Mouse (Mus musculus) midbrain, embryonic 16.5 days (tissue): ENCODE results near the gene Cphx2. TPM values are rescaled to one million over a fixed set of nuclear protein-coding genes. Genes with fewer than 3 reads are reported as not detected.
"Not testable (repeated sequence)": the region's sequence is repeated elsewhere in the genome, so short reads cannot be mapped to it uniquely, and the experiment has no call there.

Experiments used
- ATAC-seq: fragments of 200-750 bp; cut with Nextera tagmentation; 2 replicates; pipeline ENCODE4 v1.8.0; 2017; ENCODE audit warnings: moderate TSS enrichment
- H3K27ac ChIP-seq: fragments of 300-500 bp; sonication (generic); 2 replicates; pipeline ENCODE4 v1.5.1; 2014; ENCODE audit warnings: mild to moderate bottlenecking, low read length, mixed read lengths
- H3K27me3 ChIP-seq: fragments of 300-500 bp; sonication (generic); 2 replicates; pipeline ENCODE4 v1.6.1; 2014; ENCODE audit warnings: low read depth, low read length, mixed read lengths; ENCODE audit not compliant: control insufficient read depth, insufficient read depth
- H3K36me3 ChIP-seq: fragments of 300-500 bp; sonication (generic); 2 replicates; pipeline ENCODE4 v1.6.1; 2014; ENCODE audit warnings: mild to moderate bottlenecking, low read length, moderate library complexity, mixed read lengths; ENCODE audit not compliant: control insufficient read depth, insufficient read depth
- H3K4me1 ChIP-seq: fragments of 300-500 bp; sonication (generic); 2 replicates; pipeline ENCODE4 v1.6.1; 2014; ENCODE audit warnings: mild to moderate bottlenecking, low read length, mixed read lengths; ENCODE audit not compliant: control insufficient read depth, insufficient read depth
- H3K4me2 ChIP-seq: fragments of 300-500 bp; sonication (generic); 2 replicates; pipeline ENCODE4 v1.6.1; 2014; ENCODE audit warnings: mild to moderate bottlenecking, low read length, mixed read lengths
- H3K4me3 ChIP-seq: fragments of 300-500 bp; sonication (generic); 2 replicates; pipeline ENCODE4 v1.5.1; 2014; ENCODE audit warnings: low read depth, mild to moderate bottlenecking, low read length, moderate library complexity, mixed read lengths
- H3K9ac ChIP-seq: fragments of 300-500 bp; sonication (generic); 2 replicates; pipeline ENCODE4 v1.6.1; 2014; ENCODE audit warnings: low read depth, low read length, mixed read lengths
- H3K9me3 ChIP-seq: fragments of 300-500 bp; sonication (generic); replicated peaks from 2 replicates; pipeline ENCODE4 v1.6.1; 2014; ENCODE audit warnings: mild to moderate bottlenecking, low read length, mixed read lengths; ENCODE audit not compliant: control insufficient read depth, poor library complexity, severe bottlenecking
- WGBS: fragments of 180-500 bp; shearing (Covaris S2); extraction: QIAGEN DNeasy Blood & Tissue Kit; methylation state at CpG from one replicate; pipeline ENCODE4 v1.1.7; 2014; 5-methylcytosine and 5-hydroxymethylcytosine counted together
- polyA plus RNA-seq: library from polyadenylated mRNA; unstranded; fragments of >200 nt; fragmentation: Nextera tagmentation; extraction: Ambion mirVana; gene quantifications from 2 replicates; pipeline ENCODE4 v1.2.1, GENCODE M21; 2015

The Cphx2 gene
- polyA plus RNA-seq, result not detected in 2 replicates

DNA sequence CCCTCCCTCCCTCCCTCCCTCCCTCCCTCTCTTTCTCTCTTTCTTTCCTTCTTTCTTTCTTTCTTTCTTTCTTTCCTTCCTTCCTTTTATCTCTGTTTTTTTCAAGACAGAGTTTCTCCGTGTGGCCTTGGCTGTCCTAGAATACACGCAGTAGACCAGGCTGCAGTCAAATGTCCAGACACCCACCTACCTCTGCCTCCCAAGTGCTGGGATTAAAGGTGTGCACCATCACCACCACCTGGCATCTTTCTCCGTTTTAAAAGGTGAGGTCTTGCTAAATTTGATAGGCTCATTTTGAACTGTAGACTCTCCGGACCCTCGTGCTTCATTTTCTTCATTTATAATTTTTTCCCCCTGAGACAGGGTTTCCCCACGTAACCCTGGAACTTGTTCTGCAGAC lies at the start of gene Cphx2:
Gene Cphx2, plus strand, starts transcription at position 301 of the 400 bp plus-strand sequence.
- not testable (repeated sequence) for H3K9ac ChIP-seq, H3K27me3 ChIP-seq, H3K27ac ChIP-seq, H3K4me3 ChIP-seq, ATAC-seq, H3K36me3 ChIP-seq, H3K4me1 ChIP-seq, H3K9me3 ChIP-seq, H3K4me2 ChIP-seq
- WGBS, result no CpG with 5 or more reads among the region's 6 CpGs

DNA sequence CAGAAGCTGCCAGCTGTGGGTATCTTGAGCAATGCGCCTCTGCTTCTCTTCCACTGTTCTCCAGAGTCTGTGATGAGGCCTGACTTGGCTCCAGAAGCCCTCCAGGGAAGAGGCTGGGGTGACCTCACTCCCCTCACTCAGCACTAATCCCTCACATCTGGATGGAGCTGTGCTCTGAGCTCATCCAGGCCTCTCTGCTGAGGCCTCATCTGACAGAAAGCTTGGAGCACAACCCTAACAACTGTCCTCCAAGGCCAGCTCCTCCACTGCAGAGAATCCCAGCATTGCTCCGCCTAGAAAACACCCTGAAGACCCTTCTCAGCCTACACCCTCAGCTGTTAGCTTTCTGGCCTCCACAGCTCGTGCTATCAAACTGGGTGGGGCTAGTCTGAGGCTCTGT lies 47.0 kb upstream of the Cphx2 start:
- H3K4me1 ChIP-seq, H3K4me3 ChIP-seq, H3K27me3 ChIP-seq, ATAC-seq, H3K27ac ChIP-seq, H3K4me2 ChIP-seq, H3K9me3 ChIP-seq, H3K36me3 ChIP-seq, H3K9ac ChIP-seq: not testable (repeated sequence)
- WGBS, result no CpG with 5 or more reads among the region's 3 CpGs

DNA sequence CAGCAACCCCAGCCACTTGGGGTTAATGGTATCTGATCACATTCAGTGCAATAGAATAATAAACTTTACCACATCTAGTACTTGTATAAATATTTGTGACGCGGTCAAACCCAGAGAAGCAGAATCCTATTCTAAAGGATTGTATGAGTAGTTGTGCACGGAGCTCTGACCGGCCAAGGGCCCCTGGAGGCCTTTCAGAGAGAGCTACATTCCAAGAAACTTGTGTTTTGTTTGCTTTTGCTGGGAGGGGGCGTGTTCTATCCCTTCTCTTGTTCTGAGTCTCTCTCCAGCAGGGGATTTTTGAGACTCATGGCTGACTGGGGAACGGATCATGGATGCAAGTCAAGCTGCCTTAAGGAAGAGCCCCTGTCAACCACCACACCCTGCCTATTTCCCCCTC lies 45.9 kb upstream of the Cphx2 start:
- not testable (repeated sequence) for H3K36me3 ChIP-seq, ATAC-seq, H3K4me2 ChIP-seq, H3K27me3 ChIP-seq, H3K9ac ChIP-seq, H3K4me3 ChIP-seq, H3K27ac ChIP-seq, H3K9me3 ChIP-seq, H3K4me1 ChIP-seq
- no CpG with 5 or more reads among the region's 6 CpGs for WGBS

DNA sequence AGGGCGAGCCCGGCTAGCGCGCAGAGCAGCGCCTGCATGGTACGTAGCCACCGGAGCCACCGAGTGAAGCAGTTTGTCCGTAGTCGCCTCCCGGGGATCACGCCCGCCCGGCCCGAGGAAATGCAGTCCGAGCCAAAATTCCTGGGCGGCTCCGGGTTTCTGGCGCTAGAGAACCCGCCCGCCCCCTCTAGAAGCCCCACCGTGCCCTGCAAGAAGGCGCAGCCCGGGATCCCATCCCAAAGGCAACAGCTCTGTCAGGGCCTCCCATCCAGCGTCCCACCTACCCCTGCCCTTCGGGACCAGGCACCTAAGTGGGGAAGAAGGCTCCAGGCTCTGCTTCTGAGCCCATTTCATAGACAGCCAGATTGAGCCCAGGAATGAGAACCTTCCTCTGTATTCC lies 38.7 kb upstream of the Cphx2 start, which contains the start of gene Gm9780:
Gene Gm9780, minus strand, starts transcription at position 101 of the 400 bp plus-strand sequence.
- not testable (repeated sequence) for H3K4me2 ChIP-seq, H3K36me3 ChIP-seq, H3K9ac ChIP-seq, H3K4me1 ChIP-seq, H3K9me3 ChIP-seq, H3K27ac ChIP-seq, ATAC-seq, H3K27me3 ChIP-seq, H3K4me3 ChIP-seq
- no CpG with 5 or more reads among the region's 26 CpGs for WGBS

DNA sequence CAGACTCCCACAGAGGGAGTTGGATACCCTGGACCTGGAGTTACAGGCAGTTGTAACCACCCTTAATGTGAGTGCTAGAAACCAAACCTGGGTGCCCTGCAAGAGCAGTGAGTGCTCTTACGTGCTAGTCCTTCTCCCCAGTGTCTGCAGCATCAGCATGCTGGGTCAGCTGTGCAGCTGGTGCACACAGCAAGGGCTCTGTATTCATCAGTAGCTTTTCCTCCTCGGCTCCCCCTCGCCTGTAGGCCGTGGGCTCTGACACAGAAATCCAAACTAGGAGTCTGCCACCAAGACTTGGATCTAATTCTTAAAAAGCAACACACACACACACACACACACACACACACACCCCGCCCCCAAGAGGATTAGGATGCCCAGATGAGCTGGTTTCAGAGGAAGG lies 36.3 kb upstream of the Cphx2 start:
- H3K4me1 ChIP-seq, H3K27me3 ChIP-seq, H3K27ac ChIP-seq, H3K9me3 ChIP-seq, H3K4me3 ChIP-seq, H3K4me2 ChIP-seq, ATAC-seq, H3K36me3 ChIP-seq, H3K9ac ChIP-seq: not testable (repeated sequence)
- no CpG with 5 or more reads among the region's 5 CpGs for WGBS

DNA sequence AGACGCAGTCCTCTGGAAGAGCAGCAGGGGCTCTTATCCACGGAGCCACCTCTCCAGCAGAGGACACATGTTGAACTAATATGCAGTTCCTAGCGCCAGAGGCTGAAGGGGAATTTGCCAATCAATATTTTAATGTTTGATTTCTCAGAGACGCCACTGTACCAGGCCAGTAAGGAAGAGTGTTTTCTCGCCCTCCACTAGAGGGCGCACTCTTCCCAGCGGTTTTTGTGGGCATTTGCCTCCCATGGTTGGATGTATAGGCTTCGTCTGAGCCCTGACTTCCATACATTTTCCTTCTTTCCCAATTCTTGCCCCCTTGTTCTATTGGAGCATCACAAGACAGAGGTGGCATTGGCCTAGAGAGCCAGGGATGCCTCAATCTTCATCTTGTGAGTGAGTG lies 34.3 kb upstream of the Cphx2 start:
- not testable (repeated sequence) for H3K4me1 ChIP-seq, H3K36me3 ChIP-seq, H3K9me3 ChIP-seq, H3K27me3 ChIP-seq, ATAC-seq, H3K4me3 ChIP-seq, H3K4me2 ChIP-seq, H3K27ac ChIP-seq, H3K9ac ChIP-seq
- no CpG with 5 or more reads among the region's 8 CpGs for WGBS

DNA sequence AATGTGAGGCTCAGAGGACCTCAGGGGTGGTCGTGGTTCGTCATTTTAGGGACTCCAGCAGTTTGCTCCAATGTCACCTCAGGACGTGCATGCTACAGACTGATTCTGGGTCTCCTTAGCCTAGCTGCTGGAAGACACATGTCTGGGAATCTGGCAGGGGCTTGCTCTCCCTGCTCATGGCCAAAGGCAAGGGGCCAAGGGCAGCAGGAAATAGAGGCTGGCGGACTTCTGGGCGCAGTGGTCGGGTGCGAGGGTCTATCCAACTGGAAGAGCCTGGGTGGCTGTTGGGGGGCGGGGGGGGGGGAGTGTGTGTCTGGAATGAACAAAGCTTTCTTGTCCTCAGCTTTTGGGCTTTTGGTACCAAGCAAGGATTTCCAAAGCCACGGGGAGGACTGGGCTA lies 32.5 kb upstream of the Cphx2 start:
- ATAC-seq, H3K27me3 ChIP-seq, H3K36me3 ChIP-seq, H3K4me2 ChIP-seq, H3K4me3 ChIP-seq, H3K9me3 ChIP-seq, H3K9ac ChIP-seq, H3K4me1 ChIP-seq, H3K27ac ChIP-seq: not testable (repeated sequence)
- WGBS, result no CpG with 5 or more reads among the region's 9 CpGs

DNA sequence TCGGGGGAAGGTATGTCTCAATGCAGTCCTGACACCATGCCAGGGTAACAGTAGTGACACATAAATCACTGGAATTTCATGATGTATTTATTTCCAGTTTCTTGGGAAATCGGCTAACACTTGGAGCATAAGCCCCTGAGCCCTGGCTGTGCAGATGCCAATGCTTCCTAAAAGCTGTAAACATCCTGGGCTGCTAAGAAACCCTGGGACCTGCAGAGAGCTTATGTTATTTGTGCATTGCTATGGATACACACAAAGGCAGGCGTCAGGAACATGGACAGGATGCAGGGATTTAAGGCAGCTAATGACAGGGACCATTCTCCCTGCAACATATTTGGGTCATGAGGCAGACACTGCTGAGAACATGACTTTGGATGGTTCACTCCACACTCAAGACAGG lies 23.1 kb upstream of the Cphx2 start:
- H3K9me3 ChIP-seq, H3K27ac ChIP-seq, H3K4me3 ChIP-seq, H3K4me1 ChIP-seq, H3K36me3 ChIP-seq, H3K9ac ChIP-seq, H3K27me3 ChIP-seq, ATAC-seq, H3K4me2 ChIP-seq: not testable (repeated sequence)
- WGBS, result no CpG with 5 or more reads among the region's 3 CpGs

DNA sequence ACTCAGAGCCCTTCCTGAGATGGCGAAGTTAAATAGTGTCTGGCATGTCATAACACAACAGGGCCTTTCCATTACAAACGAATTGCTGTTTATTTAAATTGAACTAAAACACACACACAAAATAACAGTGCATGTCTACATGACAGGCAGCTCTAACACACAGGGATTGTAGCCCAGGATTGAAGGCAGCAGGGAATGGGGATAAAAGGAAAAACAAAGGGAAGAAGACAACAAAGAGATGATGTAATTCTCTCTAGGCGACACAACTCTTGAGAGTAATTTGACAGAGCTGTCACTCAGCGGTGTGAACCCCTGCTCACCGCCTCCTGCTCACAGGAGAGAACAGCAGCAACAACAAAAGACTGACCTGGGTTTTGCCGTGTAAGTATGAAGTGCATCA lies 22.0 kb upstream of the Cphx2 start:
- not testable (repeated sequence) for H3K4me2 ChIP-seq, ATAC-seq
- WGBS, result no CpG with 5 or more reads among the region's 6 CpGs

More for the DNA sequence above, 22.0 kb upstream of the Cphx2 start:
- not testable (repeated sequence) for H3K27me3 ChIP-seq, H3K9ac ChIP-seq, H3K27ac ChIP-seq, H3K36me3 ChIP-seq, H3K4me3 ChIP-seq, H3K9me3 ChIP-seq, H3K4me1 ChIP-seq
